Mouse (Mus musculus) CH12.LX (cell line): ENCODE results near the gene Gm10320. TPM values are rescaled to one million over a fixed set of nuclear protein-coding genes. Genes with fewer than 3 reads are reported as not detected.

Experiments
- DNase-seq: peaks from one replicate; pipeline ENCODE4 v3.0.0-alpha.2; 2013; ENCODE audit errors: extremely low read depth
- H3K27ac ChIP-seq: 2 replicates; pipeline ENCODE4 v1.5.1; 2012; ENCODE audit warnings: low read depth, mild to moderate bottlenecking, control low read depth, moderate library complexity; ENCODE audit not compliant: insufficient read depth
- H3K27me3 ChIP-seq: replicated peaks from 2 replicates; pipeline ENCODE3; 2012; ENCODE audit warnings: inconsistent platforms
- H3K36me3 ChIP-seq, 2 experiments: replicated peaks in 1 of 2; 2 replicates each; pipeline versions ENCODE3 to v1.6.1; 2012; ENCODE audit warnings: inconsistent platforms in 1 of 2, low read length in 1 of 2, mild to moderate bottlenecking in 1 of 2, mixed read lengths in 1 of 2, moderate library complexity in 1 of 2; ENCODE audit not compliant: control insufficient read depth in 1 of 2, insufficient read depth in 1 of 2
- H3K4me1 ChIP-seq, 2 experiments: 2 replicates each; pipeline ENCODE4 v1.6.1; 2012; ENCODE audit warnings: inconsistent platforms in 1 of 2, moderate library complexity in 1 of 2; ENCODE audit not compliant: insufficient read depth in 2 of 2, control insufficient read depth in 1 of 2
- H3K4me2 ChIP-seq: 2 replicates; pipeline ENCODE4 v1.6.1; 2012; ENCODE audit warnings: low read depth, mild to moderate bottlenecking, control low read depth; ENCODE audit not compliant: poor library complexity, insufficient read depth, severe bottlenecking
- H3K4me3 ChIP-seq, 3 experiments: fragments of 150-350 bp in 1 of 3; sonication (generic) in 1 of 3; replicated peaks in 1 of 3; 2 replicates each; pipeline versions ENCODE3 to v1.5.1; 2011 to 2012; ENCODE audit warnings: low read depth in 2 of 3, low read length in 2 of 3, mild to moderate bottlenecking in 2 of 3, moderate library complexity in 2 of 3, control low read depth in 1 of 3, improper control_type of control experiment in 1 of 3, inconsistent platforms in 1 of 3, mixed read lengths in 1 of 3; ENCODE audit not compliant: poor library complexity in 1 of 3
- H3K79me2 ChIP-seq: replicated peaks from 2 replicates; pipeline ENCODE4 v1.6.1; 2012; ENCODE audit warnings: mild to moderate bottlenecking, moderate library complexity; ENCODE audit not compliant: control insufficient read depth, poor library complexity, insufficient read depth, severe bottlenecking; ENCODE audit errors: extremely low read depth
- H3K9ac ChIP-seq: 2 replicates; pipeline ENCODE4 v1.6.1; 2012; ENCODE audit warnings: low read depth, mild to moderate bottlenecking, control low read depth, moderate library complexity; ENCODE audit not compliant: insufficient read depth
- H3K9me3 ChIP-seq: replicated peaks from 2 replicates; pipeline ENCODE3; 2012; ENCODE audit warnings: low read length, inconsistent platforms, mixed read lengths
- CHD2 ChIP-seq: IDR thresholded peaks from 2 replicates; pipeline ENCODE4 v1.6.1; 2011; ENCODE audit warnings: low read length, improper control_type of control experiment
- E2F4 ChIP-seq: IDR thresholded peaks from 2 replicates; pipeline ENCODE4 v1.6.1; 2011; ENCODE audit warnings: low read depth, low read length, improper control_type of control experiment; ENCODE audit not compliant: insufficient replicate concordance
- ETS1 ChIP-seq: conservative IDR thresholded peaks from 2 replicates; pipeline ENCODE4 v1.6.1; 2012; ENCODE audit warnings: low read depth, mild to moderate bottlenecking, inconsistent platforms, low read length, improper control_type of control experiment, moderate library complexity
- GABPA ChIP-seq: IDR thresholded peaks from 2 replicates; pipeline ENCODE4 v1.6.1; 2012; ENCODE audit warnings: low read depth, low read length, improper control_type of control experiment, inconsistent platforms; ENCODE audit not compliant: insufficient replicate concordance
- IRF4 ChIP-seq: IDR thresholded peaks from 2 replicates; pipeline ENCODE4 v1.6.1; 2014; ENCODE audit warnings: low read depth, mild to moderate bottlenecking, inconsistent platforms, low read length, improper control_type of control experiment
- JUN ChIP-seq: IDR thresholded peaks from 2 replicates; pipeline ENCODE4 v1.6.1; 2011; ENCODE audit warnings: low read depth, mild to moderate bottlenecking, low read length, improper control_type of control experiment, moderate library complexity; ENCODE audit not compliant: insufficient read depth
- JUND ChIP-seq: conservative IDR thresholded peaks from 2 replicates; pipeline ENCODE4 v1.6.1; 2011; ENCODE audit warnings: low read depth, low read length, improper control_type of control experiment
- KAT2A ChIP-seq: IDR thresholded peaks from 2 replicates; pipeline ENCODE4 v1.6.1; 2012; ENCODE audit warnings: low read length, improper control_type of control experiment, inconsistent platforms; ENCODE audit not compliant: insufficient replicate concordance
- NELFE ChIP-seq: IDR thresholded peaks from 2 replicates; pipeline ENCODE4 v1.6.1; 2011; ENCODE audit warnings: low read depth, low read length, improper control_type of control experiment
- PAX5 ChIP-seq: IDR thresholded peaks from 2 replicates; pipeline ENCODE4 v1.6.1; 2012; ENCODE audit warnings: low read length, inconsistent platforms, mixed read lengths
- POLR2A ChIP-seq: IDR thresholded peaks from 2 replicates; pipeline ENCODE4 v1.6.1; 2011; ENCODE audit warnings: low read depth, mild to moderate bottlenecking, improper control_type of control experiment, low read length
- POLR2AphosphoS2 ChIP-seq: IDR thresholded peaks from 2 replicates; pipeline ENCODE4 v1.6.1; 2011; ENCODE audit warnings: low read depth, low read length, improper control_type of control experiment
- SIN3A ChIP-seq: IDR thresholded peaks from 2 replicates; pipeline ENCODE4 v1.6.1; 2012; ENCODE audit warnings: low read length, improper control_type of control experiment, inconsistent platforms
- SMC3 ChIP-seq: IDR thresholded peaks from 2 replicates; pipeline ENCODE4 v1.6.1; 2011; ENCODE audit warnings: low read depth, low read length, improper control_type of control experiment
- ZC3H11A ChIP-seq: IDR thresholded peaks from 2 replicates; pipeline ENCODE4 v1.6.1; 2012; ENCODE audit warnings: low read depth, mild to moderate bottlenecking, inconsistent platforms, low read length, improper control_type of control experiment
- ZKSCAN1 ChIP-seq: IDR thresholded peaks from 2 replicates; pipeline ENCODE4 v1.6.1; 2012; ENCODE audit warnings: low read depth, inconsistent platforms, low read length, improper control_type of control experiment, borderline replicate concordance
- ZMIZ1 ChIP-seq: IDR thresholded peaks from 2 replicates; pipeline ENCODE4 v1.6.1; 2012; ENCODE audit warnings: low read depth, mild to moderate bottlenecking, inconsistent platforms, low read length, improper control_type of control experiment
- ZNF384 ChIP-seq: IDR thresholded peaks from 2 replicates; pipeline ENCODE4 v1.6.1; 2012; ENCODE audit warnings: low read depth, low read length, improper control_type of control experiment, inconsistent platforms
- dilution Hi-C: fragments of 300-500 bp; cut with MboI; formaldehyde crosslinking; loops from 2 replicates; pipeline ENCODE4 v1.14.3; 2020; ENCODE audit warnings: low sequenced_read_pairs; ENCODE audit not compliant: extremely low pct_unique_long_range_greater_than_20kb, extremely low pct_ligation_motif_present
- in situ Hi-C: fragments of 300-500 bp; cut with MboI; formaldehyde crosslinking; loops from 3 replicates; pipeline ENCODE4 v1.14.3; 2019; ENCODE audit warnings: low sequenced_read_pairs, low pct_ligation_motif_present, low pct_unique_long_range_greater_than_20kb, mixed read lengths
- polyA plus RNA-seq: library from polyadenylated mRNA; unstranded; fragments of >175 nt; gene quantifications from 2 replicates; pipeline ENCODE4 v1.2.1, GENCODE M21; 2012; ENCODE audit warnings: low read depth; ENCODE audit not compliant: insufficient read length
- total RNA-seq, 2 experiments: library from RNA; depleted of rRNA; stranded (reverse); fragments of 300-350 nt in 1 of 2; fragments of >200 nt in 1 of 2; gene quantifications; 2 replicates each; pipeline ENCODE4 v1.2.3; 2012 to 2014

The Gm10320 gene
- total and polyA plus RNA-seq, 3 experiments = 1.8 to 13.4 (median 8.0) TPM

- dilution Hi-C loops = no loop called here
- DNase-seq = no peak
- Histone ChIP-seq H3K79me2 (no peaks in the 10 kb centered on the region), H3K36me3 (no peaks in the 10 kb centered on the region), H3K9ac (no peak overlapping the region), H3K4me3 (no peak overlapping the region), H3K4me1 (peaks cover 0 to under 1% of the 10 kb centered on the region in 2 experiments; a peak in 1 of 4 replicates), H3K27me3 (no peaks in the 10 kb centered on the region), H3K4me2 (no peak overlapping the region), H3K9me3 (no peaks in the 10 kb centered on the region), H3K27ac (no peak overlapping the region)
- in situ Hi-C loops = no loop called here
- TF ChIP-seq NELFE (no peak), GABPA (no peak), PAX5 (no peak), JUND (no peak), ZMIZ1 (no peak), IRF4 (no peak), ZKSCAN1 (no peak)
- TF ChIP-seq, all 38 proteins: peak for 0
Observed at GRCm38 (mm10) chr13:98502236-98502812, 10.5 kb upstream of the Gm10320 start.

- TF ChIP-seq JUN (no peak), ETS1 (no peak), POLR2AphosphoS2 (no peak), KAT2A (no peak)
- Histone ChIP-seq H3K27me3 (no peaks in the 10 kb centered on the region), H3K27ac (no peak overlapping the region), H3K4me1 (peaks cover 3 to 9% of the 10 kb centered on the region in 2 experiments; a peak in 3 of 4 replicates), H3K9ac (no peak overlapping the region), H3K36me3 (no peaks in the 10 kb centered on the region), H3K4me3 (no peak overlapping the region), H3K9me3 (no peaks in the 10 kb centered on the region), H3K4me2 (no peak overlapping the region), H3K79me2 (no peaks in the 10 kb centered on the region)
- DNase-seq = no peak
- dilution Hi-C loops (no loop called here), in situ Hi-C loops (no loop called here)
Observed at GRCm38 (mm10) chr13:98501321-98501720, 9.5 kb upstream of the Gm10320 start.

DNA sequence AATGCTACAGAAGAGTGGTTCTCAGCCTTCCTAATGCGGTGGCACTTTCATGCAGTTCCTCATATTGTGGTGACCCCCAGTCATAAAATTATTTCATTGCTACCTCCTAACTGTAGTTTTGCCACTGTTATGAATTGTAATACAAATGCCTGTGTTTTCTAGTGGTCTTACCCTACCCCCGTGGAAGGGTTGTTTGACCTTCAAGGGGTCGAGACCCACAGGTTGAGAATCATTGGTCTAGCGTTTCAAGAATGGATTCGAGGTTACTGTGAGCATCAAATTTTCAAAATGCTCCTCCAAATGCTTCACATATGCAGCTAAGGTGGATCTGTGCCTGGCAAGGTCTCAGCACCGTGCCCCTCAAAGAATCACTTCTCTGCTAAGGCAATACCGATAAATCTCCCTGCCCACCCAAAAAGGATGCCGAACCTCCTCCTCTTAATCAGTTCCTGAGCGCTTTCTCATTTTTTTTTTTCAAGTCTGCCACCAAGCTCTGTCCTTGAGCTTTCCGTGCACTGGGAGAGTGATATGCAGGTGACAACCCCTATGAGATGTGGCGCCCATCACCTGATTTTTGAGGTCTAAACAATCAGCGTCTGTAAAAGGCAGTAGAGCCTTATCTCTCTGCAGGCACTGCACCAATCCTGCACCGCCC, 8.8 kb upstream of the Gm10320 start:
- Histone ChIP-seq H3K4me3 (no peak overlapping the region), H3K27me3 (no peaks in the 10 kb centered on the region), H3K4me1 (peaks cover 3 to 9% of the 10 kb centered on the region in 2 experiments; a peak in 3 of 4 replicates), H3K9ac (no peak overlapping the region), H3K36me3 (no peaks in the 10 kb centered on the region), H3K9me3 (no peaks in the 10 kb centered on the region), H3K27ac (no peak overlapping the region), H3K4me2 (no peak overlapping the region), H3K79me2 (no peaks in the 10 kb centered on the region)
- no peak for DNase-seq
- dilution Hi-C loops (no loop called here), in situ Hi-C loops (no loop called here)
- TF ChIP-seq POLR2A (no peak), ZC3H11A (no peak), CHD2 (no peak), JUN (no peak), SMC3 (no peak), POLR2AphosphoS2 (no peak), ZNF384 (no peak), SIN3A (no peak), E2F4 (no peak)
